Mouse (Mus musculus) cerebellum, adult 18-20 months (tissue): ENCODE results near the gene Ppm1f.
"Not testable (repeated sequence)": the region's sequence is repeated elsewhere in the genome, so short reads cannot be mapped to it uniquely, and the experiment has no call there.

Experiments used
- DNase-seq, 2 experiments: peaks; one replicate each; pipeline ENCODE4 v3.0.0; 2021

Gene Ppm1f

DNA sequence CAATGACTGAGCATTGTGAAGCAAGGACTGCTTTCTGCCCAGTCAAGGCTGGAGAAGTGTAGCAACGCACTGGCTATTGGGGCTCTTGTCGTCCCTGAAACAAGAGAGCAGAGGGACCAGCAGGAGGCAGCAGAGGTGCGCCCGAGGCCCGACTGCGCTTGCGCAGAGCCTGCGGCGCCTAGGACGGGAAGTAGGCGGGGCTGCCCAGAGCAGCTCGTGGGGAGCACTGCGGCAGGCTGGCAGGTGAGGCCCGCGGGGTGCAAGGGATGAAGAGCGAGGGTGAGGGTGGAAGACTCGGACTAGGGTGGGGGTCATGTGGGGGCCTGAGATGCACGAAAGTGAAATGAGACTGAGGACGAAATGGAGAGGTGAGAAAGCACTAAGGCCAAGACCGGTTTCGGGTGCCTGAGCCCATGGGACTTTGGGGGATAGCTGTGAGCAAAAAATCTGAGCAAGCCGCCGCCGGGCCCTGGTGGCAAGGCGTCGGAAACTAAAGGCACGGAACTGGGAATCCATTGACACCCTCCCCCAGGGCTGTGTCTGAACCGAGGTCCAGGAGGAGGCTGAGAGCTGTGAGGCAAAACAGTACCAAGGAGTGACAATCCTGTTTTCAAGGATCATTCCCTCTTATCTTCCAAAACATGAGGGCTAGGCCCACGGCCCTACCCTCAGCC lies at the start of gene Ppm1f:
Gene Ppm1f (plus strand): TSS at position 88 of the 674 bp plus-strand sequence.
- DNase-seq: peak; percentile 93 to 97

DNA sequence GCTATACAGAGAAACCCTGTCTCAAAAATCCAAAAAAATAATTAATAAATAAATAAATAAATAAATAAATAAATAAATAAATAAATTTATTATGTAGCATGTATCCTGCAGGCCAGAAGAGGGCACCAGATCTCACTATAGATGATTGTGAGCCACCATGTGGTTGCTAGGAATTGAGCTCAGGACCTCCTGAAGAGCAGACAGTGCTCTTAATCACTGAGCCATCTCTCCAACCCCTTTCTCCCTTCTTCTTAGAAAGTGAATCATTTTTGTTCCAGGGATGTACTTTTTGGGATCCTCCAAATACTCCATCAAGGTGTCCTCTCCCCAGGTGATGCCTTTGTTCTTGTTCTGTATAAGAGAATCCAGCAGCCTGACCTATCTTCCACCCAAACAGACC lies 47.1 kb upstream of the Ppm1f start:
- no peak for DNase-seq

DNA sequence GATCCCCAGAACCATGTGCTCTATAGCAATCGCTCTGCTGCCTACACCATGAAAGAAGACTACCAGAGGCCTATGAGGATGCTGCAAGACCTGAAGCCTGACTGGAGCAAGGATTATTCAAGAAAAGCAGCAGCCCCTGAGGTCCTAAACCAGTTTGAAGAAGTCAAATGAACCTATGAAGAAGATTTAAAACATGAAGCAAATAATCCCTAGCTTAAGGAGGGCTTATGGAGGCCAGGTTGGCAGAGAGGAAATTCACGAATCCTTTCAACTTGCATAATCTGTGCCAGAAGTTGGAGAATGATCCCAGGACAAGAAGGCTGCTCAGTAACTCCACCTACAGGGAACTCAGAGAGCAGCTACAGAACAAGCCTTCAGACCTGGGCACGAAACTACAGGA lies 43.9 kb upstream of the Ppm1f start:
- no peak for DNase-seq

DNA sequence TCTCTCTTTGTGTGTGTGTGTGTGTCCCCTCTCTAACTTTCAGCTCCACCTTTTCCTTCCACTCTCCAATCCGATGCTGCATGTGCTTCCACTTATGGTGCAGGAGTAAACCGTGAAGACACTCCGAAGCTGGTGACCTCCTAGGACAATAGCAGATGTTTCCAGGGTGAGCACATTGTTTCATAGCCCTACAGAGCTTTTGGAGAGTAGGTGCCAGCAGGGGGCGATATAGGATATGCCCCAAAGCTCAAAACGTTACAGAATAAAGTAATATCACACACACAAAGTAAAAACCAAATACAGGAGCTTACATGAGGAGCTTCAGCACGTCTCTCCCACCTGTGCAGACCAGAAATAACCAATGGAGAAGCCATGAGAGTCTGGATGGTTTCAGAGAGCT lies 41.4 kb upstream of the Ppm1f start:
- DNase-seq: peak; percentile 17 to 38

DNA sequence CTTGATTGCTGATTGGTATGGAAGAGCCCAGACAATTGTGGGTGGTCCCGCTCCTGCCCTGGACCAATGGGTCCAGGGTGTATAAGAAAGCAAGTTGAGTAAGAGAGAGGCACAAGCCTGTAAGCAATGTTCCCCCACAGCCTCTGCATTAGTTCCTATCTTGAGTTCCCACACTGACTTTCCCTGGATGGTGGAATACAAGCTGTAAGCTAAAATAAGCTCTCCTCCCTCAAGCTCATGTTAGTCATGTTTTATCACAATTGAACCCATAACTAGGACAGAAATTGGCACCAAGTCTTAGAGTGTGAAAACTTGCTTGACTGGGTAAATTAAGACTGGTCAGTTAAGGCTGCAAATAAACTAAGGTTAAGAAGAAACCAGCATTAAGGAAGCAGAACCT lies 40.7 kb upstream of the Ppm1f start:
- DNase-seq: no peak

DNA sequence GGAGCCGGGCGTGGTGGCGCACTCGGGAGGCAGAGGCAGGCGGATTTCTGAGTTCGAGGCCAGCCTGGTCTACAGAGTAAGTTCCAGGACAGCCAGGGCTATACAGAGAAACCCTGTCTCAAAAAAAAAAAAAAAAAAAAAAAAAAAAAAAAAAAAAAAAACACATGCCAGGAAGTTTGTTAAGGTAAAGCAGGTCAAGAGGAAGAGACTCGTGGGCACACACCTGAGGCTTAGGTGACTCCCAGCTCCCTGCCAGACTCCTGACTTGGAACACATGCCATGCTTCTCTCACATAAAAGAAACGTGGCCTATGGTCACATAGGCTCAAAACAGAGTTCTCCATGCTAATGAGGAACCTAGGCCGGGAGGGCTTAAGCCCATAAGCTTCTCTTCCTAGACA lies 40.2 kb upstream of the Ppm1f start:
- not testable (repeated sequence) for DNase-seq

DNA sequence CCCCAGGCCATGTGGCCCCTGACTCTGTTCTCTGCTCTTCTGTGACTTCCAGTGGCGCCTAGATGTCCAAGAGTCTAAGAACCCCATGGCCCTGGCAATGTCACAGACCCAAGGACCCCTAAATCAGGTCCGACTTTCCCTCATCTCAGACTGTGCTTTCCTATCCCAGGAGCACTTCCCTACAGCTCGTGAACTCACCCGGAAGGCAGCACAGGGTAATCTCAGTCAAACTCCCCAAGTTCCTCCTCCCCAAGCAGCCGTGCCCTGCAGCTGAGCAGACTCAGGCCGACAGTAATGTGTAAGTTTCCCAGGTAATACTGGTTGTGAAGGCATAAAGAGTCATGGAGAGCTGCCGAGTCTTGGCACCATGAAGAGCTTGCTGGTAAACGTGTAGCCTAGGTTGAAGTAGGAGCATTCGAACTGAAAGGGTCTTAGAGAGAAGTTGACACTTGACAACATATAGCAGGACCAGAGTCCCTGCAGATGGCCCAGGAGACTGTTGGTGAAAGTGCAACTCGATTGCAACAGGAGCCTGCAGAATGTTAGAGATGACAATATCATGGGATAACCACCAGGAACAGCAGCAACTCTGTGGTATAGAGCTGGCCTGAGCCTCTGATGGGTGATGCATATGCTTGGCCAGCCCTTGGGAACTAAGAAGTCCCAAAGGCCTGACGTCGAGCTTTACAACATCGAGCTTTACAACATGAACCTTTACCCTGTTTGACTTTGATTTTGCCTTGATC lies 39.4 kb upstream of the Ppm1f start:
- DNase-seq: no peak

DNA sequence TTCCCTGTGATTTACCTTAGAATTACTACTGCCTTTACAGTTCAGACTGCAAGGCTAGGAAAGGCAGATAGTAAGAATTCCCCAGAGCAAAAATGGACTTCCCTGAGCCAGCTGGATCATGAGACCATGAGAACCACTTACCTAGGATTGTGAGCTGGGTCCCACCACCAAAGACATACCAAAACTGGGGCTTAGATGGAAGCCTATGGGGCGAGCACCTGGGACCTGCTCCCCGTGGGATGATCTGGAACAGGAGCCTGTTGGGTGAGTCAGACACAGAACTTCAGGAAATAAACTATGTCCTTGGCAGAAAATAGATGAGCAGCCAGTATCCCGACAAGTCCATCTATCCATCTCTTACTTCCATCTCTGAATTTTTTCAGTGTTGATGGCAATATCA lies 34.0 kb upstream of the Ppm1f start:
- DNase-seq: no peak

DNA sequence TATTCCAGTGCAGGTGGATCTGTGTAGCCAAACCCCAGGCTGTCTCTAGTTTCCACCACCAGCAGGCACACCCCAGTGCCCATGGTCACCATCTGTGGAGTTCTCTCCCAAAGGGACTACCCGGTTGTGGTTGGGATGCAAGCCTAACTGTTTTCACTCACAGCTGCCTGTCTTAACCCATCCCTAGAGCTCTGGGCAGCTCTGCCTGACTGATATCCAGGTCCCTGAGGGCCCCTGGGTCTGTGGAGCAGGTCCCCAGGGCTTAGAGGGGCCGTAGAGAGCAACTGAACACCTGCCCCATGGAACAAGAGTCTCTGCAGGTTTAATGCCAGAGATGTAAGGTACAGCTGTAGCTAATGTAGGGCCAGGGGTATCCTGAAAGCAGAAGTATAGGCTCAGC lies 32.3 kb upstream of the Ppm1f start, which contains the start of gene Igll1:
Gene Igll1 (minus strand): TSS at position 8 of the 400 bp plus-strand sequence.
- DNase-seq: no peak

DNA sequence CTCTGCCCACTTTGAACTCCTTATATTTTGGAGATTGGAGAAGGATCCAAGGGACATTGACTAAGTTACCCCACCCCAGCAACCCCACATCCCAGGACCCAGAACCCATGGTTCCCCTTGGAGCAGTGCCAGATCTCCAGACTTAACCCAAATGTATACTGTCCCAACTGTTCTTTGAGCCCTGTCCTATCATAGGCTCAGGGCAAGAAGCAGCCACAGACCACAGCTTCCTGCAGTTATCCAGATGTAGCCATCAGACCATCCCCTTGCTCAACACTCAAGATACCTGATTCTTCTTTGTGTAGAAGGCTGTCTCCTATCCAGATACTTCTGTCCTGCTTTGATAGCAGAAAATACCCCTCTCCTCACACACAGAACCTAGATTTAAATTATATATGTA lies 31.1 kb upstream of the Ppm1f start:
- no peak for DNase-seq

DNA sequence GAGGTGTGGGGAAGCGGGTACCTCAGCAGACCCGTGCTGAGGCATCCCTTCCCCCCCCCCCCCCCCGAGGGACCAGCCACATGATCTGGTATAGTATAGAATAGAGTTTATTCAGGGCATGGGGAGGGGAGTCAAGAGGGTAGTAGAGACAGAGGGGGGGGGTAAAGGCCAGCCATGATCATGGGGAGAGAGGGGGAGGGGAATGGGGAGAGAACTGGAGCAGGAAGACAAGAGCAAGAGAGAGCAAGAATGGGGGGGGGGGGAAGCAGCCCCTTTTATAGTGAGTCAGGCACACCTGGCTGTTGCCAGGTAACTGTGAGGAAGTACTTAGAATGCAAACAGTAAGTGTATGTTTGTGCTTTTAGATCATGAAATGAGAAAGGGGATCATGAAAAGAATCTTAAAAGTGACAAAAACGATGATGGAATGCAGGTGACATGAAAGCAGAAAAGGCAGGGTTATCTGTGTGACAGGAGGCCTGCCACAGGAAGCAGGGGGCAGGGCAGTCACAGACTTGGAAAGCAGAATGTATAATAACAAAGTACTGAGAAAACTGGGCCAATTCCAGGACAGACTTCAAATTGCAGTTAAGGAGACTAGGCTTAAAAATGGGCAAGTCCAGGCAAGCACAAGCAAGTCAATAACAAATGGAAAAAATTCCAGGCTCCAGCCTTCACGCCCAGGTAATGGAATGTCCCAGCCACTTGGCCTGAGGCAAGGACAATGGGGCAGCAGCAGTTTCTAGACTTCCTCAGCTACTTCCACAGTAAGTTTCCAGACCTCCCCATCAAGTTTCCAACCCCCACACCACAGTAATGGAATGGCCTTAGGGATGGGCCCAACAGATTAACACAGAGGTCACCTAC lies 30.3 kb upstream of the Ppm1f start:
- no peak for DNase-seq

DNA sequence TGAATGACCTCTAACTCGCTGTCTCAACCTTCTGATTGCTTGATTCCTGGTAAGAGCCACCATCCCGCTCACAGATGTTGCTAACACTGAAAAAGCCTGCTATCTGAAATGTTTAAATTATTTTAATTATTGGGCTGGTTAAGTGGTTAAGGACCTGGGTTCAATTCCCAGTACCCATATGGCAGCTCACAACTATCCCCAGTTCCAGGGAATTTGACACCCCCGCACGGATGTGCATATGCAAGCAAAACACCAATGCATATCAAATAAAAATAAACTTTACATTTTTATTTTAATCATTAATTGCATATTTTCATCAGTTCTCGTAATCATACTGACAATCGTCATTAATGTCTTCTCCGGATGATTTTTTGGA lies 26.0 kb upstream of the Ppm1f start:
- no peak for DNase-seq

DNA sequence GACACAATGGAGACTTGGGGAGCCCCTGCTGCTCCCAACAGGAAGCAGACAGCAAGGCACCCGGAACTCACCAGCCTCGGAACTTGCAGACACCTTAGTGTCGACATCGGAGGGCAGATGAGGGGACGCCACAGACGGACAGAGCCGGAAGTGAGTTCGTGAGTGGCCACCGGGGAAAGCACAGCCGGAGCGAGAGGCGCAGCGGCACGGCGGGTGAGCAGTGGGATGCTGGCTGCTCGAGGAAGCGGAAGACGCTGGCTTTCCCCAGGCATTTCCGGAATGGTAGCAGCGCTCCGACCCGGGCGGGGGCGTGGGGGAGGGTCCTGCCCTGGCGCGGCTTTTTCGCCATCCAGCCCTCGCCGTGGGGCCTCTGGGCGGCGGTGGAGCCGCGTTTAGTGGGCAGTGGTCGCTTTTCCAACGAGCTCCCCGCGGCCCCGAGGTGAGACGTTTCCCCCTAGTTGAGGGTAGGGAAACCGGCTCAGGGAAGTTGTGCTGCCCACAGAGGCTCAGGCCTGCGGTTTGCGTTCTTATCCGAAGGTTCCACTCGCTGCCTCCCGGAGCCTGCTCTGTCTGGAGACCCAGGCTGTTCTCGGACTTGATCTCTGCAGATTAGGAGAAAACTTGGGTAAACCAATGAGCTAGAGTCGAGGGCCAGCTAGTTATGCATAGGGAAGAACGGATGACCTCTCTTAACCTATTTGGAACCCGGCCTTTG lies 25.5 kb upstream of the Ppm1f start, which contains the start of the genes Top3b and Vpreb1:
Gene Top3b (plus strand): TSS at position 120 of the 715 bp plus-strand sequence.
Gene Vpreb1 (minus strand): TSS at position 227 of the 715 bp plus-strand sequence.
- DNase-seq: peak; percentile 82 to 87

DNA sequence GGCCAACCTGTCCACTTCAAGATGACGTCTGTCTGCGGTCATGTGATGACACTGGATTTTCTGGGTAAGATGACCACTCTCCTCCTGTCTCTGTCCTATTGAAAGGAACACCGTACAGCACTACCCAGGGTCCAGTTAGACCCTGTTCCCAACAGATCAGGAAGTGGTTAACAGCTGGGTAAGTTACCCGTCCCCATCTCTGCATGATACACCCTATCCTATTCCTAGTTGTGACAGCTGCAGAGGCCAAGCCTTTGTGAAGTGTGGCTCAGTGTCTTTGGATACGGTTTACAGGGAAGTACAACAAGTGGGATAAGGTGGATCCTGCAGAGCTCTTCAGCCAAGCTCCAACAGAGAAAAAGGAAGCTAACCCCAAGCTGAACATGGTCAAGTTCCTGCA lies 17.2 kb upstream of the Ppm1f start:
- DNase-seq: no peak

DNA sequence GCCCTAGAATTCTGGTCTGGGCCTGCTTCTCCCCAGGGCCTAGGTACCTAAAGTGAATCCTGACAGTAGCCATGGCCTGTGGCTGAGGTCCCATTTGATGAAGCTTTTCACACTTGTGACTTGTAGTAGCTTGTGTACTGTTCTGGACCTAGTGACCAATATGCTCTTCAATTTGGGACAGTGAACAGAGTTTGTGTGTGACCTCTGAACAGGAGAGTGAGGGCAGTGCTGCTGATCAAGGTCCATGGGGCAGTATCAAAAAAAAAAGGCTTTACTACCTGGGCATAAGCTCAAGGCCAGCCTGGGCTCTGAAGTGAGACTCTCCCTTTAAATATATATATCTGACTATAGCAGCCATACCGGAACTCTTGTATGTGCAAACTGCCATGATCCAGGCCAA lies 7.9 kb upstream of the Ppm1f start:
- DNase-seq: no peak

DNA sequence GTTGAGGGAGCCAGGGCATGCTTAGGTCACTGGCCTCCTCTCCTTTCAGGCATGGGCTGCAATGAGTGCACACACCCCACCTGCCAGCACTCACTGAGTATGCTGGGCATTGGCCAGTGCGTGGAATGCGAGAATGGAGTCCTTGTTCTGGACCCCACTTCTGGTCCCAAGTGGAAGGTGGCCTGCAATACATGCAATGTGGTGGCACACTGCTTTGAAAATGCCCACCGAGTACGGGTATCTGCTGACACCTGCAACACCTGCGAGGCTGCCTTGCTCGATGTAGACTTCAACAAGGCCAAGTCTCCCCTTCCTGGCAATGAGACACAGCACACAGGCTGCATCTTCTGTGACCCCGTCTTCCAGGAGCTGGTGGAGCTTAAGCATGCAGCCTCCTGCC lies 3.9 kb upstream of the Ppm1f start:
- no peak for DNase-seq

DNA sequence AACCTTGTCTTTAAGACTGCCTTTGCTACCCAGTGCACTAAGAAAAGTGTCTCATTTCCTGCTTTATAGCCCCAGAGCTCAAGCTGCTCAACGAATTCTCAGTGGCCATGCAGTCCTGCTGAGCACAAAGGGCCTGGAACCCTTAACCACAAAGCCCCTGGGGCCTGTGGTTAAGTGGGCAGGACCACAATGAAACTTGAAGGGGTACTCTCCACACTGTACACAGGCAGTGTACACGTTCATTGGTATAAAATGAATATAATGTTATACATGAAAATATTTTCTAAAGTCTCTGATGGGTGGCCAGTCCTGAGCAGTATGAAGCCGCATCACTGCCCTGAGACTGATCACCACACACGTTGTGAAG lies 271 bp upstream of the Ppm1f start:
- no peak for DNase-seq

DNA sequence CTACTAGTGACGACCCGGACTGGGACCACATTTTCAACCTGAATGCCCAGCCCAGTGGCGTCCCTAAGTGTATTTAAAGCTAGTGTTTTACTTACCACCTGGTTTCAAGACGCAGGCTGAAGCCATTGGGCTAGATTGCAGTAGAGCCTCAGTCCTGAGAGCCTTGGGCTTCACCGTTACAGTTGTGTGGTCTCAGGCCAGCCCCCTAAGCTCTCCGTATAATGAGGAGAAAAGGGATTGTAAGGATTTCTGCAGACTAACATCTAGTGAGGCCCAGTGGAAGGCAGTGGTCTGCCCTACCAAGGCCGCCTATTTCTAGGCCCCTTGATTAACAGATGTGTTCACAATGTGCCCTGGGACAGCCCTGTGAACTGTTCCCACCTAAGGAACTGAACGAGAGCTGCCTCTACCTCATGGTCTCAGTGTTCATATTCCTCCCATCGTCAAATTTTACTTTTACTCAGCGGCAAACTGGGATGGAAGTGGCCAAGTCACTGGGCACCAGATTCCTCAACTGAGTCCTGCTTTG lies 851 bp downstream of the Ppm1f start:
- DNase-seq: no peak

DNA sequence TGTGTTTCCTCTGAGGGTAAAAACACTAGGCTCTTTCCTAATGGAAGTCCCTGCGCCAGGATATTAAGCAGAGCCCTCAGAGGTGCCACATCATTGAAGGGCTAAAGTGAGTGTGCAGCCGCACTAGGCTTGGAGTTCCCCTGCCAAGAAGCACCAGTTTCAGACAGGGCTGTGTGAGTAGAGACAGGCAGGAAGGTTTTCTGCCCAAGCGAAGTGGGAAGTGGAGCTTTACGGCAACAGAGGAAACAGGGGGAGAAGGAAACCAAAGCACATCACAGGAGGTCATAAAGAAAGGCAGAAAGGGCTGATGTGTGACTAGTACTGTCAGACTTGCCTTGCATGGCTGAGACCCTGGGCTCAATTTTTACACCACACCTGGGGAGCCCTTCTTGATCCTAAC lies 6.1 kb downstream of the Ppm1f start:
- DNase-seq: no peak

DNA sequence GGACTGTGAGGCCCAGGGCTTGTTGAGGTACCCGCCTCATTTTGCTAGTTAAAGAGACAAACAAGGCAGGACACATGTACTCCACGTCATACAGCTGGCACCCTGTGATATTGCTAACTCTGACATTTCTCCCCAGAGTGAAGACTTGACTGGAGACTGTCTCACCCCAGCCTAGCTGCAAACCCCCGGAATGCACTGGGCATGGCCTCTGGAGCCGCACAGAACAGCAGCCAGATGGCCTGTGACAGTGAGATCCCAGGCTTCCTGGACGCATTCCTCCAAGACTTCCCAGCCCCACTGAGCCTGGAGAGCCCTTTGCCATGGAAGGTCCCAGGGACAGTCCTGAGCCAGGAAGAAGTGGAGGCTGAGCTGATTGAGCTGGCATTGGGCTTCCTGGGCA lies 6.9 kb downstream of the Ppm1f start:
- no peak for DNase-seq

DNA sequence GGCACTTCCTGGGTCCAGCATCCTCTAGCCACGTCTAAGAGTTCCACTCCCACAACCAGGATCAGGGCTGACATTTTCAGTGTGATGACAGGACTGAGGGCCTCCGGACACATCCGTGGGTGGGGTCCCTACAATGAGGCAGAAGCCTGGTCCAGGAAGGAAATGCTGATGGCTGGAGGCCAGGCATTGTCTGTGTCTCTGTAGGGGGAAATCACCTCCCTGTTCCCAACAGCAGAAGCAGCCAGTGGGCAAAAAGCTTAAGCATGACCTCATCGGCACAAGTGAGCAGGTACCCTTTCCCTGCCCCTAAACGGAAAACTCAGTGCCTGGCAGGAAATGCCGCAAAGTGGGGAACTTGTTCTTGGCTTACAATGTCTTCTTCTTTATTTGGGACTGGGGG lies 11.5 kb downstream of the Ppm1f start:
- no peak for DNase-seq
